Mouse (Mus musculus) cortical plate, adult 2 months (tissue): Measurements from ENCODE around the gene Cwc25.

Experiments used
- CTCF ChIP-seq: fragments of 200-500 bp; IDR thresholded peaks from 2 replicates; pipeline ENCODE4 v1.5.1; 2011; ENCODE audit warnings: mild to moderate bottlenecking, control low read depth, low read length; ENCODE audit not compliant: insufficient read depth; ENCODE audit errors: extremely low read depth
- POLR2A ChIP-seq: fragments of 200-500 bp; IDR thresholded peaks from 2 replicates; pipeline ENCODE4 v1.6.1; 2011; ENCODE audit warnings: mild to moderate bottlenecking, low read length, control low read depth; ENCODE audit not compliant: insufficient read depth; ENCODE audit errors: extremely low read depth

DNA sequence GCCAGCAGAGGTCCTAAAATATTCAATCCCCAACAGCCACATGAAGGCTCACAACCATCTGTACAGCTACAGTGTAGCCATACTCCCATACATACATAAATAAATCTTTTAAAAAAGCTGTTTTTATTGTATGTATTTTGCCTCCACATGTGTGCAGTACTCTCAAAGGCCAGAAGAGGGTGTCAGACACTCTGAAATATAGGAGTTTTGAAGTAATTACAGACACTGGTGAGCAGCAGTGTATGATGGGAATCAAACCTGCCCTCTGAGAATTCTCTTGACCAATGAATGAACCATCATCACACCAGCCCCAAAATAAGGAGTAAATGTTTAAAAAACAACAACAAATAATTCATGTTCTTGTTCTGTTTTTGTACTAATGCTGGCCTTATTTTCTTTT, 4.7 kb downstream of the Cwc25 start:
- TF ChIP-seq POLR2A (no peak), CTCF (no peak)
